Mouse (Mus musculus): ENCODE data around the gene Adarb2.

DNA sequence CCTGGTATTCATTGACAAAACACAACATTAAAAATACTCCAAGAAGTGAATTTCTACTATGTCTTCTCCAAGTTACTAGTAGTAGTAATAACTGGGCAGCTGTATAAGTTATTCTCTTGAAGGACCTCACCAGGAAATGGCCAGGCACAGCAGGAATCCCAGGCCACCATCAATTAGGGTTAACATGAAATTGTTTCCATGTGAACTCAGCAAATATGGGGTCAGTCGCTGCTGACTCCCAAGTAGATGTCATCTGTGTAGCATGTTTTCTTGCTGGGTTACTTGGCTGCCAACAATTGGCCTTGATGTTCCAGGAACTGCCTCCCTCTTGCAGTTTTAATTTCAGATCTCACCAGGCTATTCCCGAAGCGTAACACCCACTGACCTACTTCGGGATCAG is 248.9 kb downstream of the Adarb2 start:
- TF ChIP-seq CTCF (IDR thresholded peaks at IDR 0.05; ENCODE audit: control insufficient read depth, insufficient read depth, insufficient replicate concordance, low read depth, low read length) (no peak), POLR2A (IDR thresholded peaks at IDR 0.05; ENCODE audit: control insufficient read depth, low read depth, low read length) (no peak)
